Mouse (Mus musculus) cerebellum, adult 8-10 months (tissue): ENCODE data around the gene Afmid.
"Not testable (repeated sequence)": the region's sequence is repeated elsewhere in the genome, so short reads cannot be mapped to it uniquely, and the experiment has no call there.

Source experiments
- DNase-seq: peaks from one replicate; pipeline ENCODE4 v3.0.0; 2022

The Afmid gene

GRCm38 (mm10) chr11:117826916-117827315, 1.2 kb downstream of the Afmid start:
- no peak for DNase-seq

GRCm38 (mm10) chr11:117827386-117827785, 1.7 kb downstream of the Afmid start:
- no peak for DNase-seq

- no peak for DNase-seq
Measured at GRCm38 (mm10) chr11:117828149-117828887, 2.6 kb downstream of the Afmid start.

- no peak for DNase-seq
Measured at GRCm38 (mm10) chr11:117828888-117829604, 3.3 kb downstream of the Afmid start.

- DNase-seq, result no peak
Measured at GRCm38 (mm10) chr11:117829671-117830215, 4.0 kb downstream of the Afmid start.

- DNase-seq, result no peak
Measured at GRCm38 (mm10) chr11:117830401-117830800, 4.7 kb downstream of the Afmid start.

GRCm38 (mm10) chr11:117832086-117832969, 6.6 kb downstream of the Afmid start:
- peak; percentile 37 for DNase-seq

- DNase-seq, result not testable (repeated sequence)
Measured at GRCm38 (mm10) chr11:117833509-117833908, 7.8 kb downstream of the Afmid start.

GRCm38 (mm10) chr11:117834086-117834485, 8.4 kb downstream of the Afmid start:
- no peak for DNase-seq

GRCm38 (mm10) chr11:117836306-117836705, 10.6 kb downstream of the Afmid start:
- DNase-seq, result no peak

- no peak for DNase-seq
Measured at GRCm38 (mm10) chr11:117838572-117838971, 12.8 kb downstream of the Afmid start.

GRCm38 (mm10) chr11:117839021-117839420, 13.3 kb downstream of the Afmid start:
- no peak for DNase-seq

GRCm38 (mm10) chr11:117840910-117841309, 15.2 kb downstream of the Afmid start:
- DNase-seq, result no peak

- no peak for DNase-seq
Measured at GRCm38 (mm10) chr11:117843434-117843833, 17.7 kb downstream of the Afmid start.

- DNase-seq, result no peak
Measured at GRCm38 (mm10) chr11:117844997-117845396, 19.3 kb downstream of the Afmid start.

- DNase-seq, result no peak
Measured at GRCm38 (mm10) chr11:117845651-117846050, 19.9 kb downstream of the Afmid start.

- no peak for DNase-seq
Measured at GRCm38 (mm10) chr11:117846640-117847039, 20.9 kb downstream of the Afmid start.

GRCm38 (mm10) chr11:117847593-117848215, 22.0 kb downstream of the Afmid start:
- no peak for DNase-seq

GRCm38 (mm10) chr11:117848271-117848984, 22.7 kb downstream of the Afmid start:
- DNase-seq, result peak; percentile 24

- DNase-seq, result peak; percentile 95
Measured at GRCm38 (mm10) chr11:117848985-117849671, 23.4 kb downstream of the Afmid start, which contains the start of gene Birc5. Gene Birc5 (plus strand): TSS chr11:117849251.

- no peak for DNase-seq
Measured at GRCm38 (mm10) chr11:117852875-117853274, 27.2 kb downstream of the Afmid start.
